Mouse (Mus musculus) CH12.LX (cell line): ENCODE results near the gene Zfp119a. TPM values are rescaled to one million over a fixed set of nuclear protein-coding genes. Genes with fewer than 3 reads are reported as not detected.

Source experiments
- DNase-seq: peaks from one replicate; pipeline ENCODE4 v3.0.0-alpha.2; 2013; ENCODE audit errors: extremely low read depth
- H3K27ac ChIP-seq: 2 replicates; pipeline ENCODE4 v1.5.1; 2012; ENCODE audit warnings: low read depth, mild to moderate bottlenecking, control low read depth, moderate library complexity; ENCODE audit not compliant: insufficient read depth
- H3K27me3 ChIP-seq: replicated peaks from 2 replicates; pipeline ENCODE3; 2012; ENCODE audit warnings: inconsistent platforms
- H3K36me3 ChIP-seq, 2 experiments: replicated peaks in 1 of 2; 2 replicates each; pipeline versions ENCODE3 to v1.6.1; 2012; ENCODE audit warnings: inconsistent platforms in 1 of 2, low read length in 1 of 2, mild to moderate bottlenecking in 1 of 2, mixed read lengths in 1 of 2, moderate library complexity in 1 of 2; ENCODE audit not compliant: control insufficient read depth in 1 of 2, insufficient read depth in 1 of 2
- H3K4me1 ChIP-seq, 2 experiments: 2 replicates each; pipeline ENCODE4 v1.6.1; 2012; ENCODE audit warnings: inconsistent platforms in 1 of 2, moderate library complexity in 1 of 2; ENCODE audit not compliant: insufficient read depth in 2 of 2, control insufficient read depth in 1 of 2
- H3K4me2 ChIP-seq: 2 replicates; pipeline ENCODE4 v1.6.1; 2012; ENCODE audit warnings: low read depth, mild to moderate bottlenecking, control low read depth; ENCODE audit not compliant: poor library complexity, insufficient read depth, severe bottlenecking
- H3K4me3 ChIP-seq, 3 experiments: fragments of 150-350 bp in 1 of 3; sonication (generic) in 1 of 3; replicated peaks in 1 of 3; 2 replicates each; pipeline versions ENCODE3 to v1.5.1; 2011 to 2012; ENCODE audit warnings: low read depth in 2 of 3, low read length in 2 of 3, mild to moderate bottlenecking in 2 of 3, moderate library complexity in 2 of 3, control low read depth in 1 of 3, improper control_type of control experiment in 1 of 3, inconsistent platforms in 1 of 3, mixed read lengths in 1 of 3; ENCODE audit not compliant: poor library complexity in 1 of 3
- H3K79me2 ChIP-seq: replicated peaks from 2 replicates; pipeline ENCODE4 v1.6.1; 2012; ENCODE audit warnings: mild to moderate bottlenecking, moderate library complexity; ENCODE audit not compliant: control insufficient read depth, poor library complexity, insufficient read depth, severe bottlenecking; ENCODE audit errors: extremely low read depth
- H3K9ac ChIP-seq: 2 replicates; pipeline ENCODE4 v1.6.1; 2012; ENCODE audit warnings: low read depth, mild to moderate bottlenecking, control low read depth, moderate library complexity; ENCODE audit not compliant: insufficient read depth
- H3K9me3 ChIP-seq: replicated peaks from 2 replicates; pipeline ENCODE3; 2012; ENCODE audit warnings: low read length, inconsistent platforms, mixed read lengths
- BHLHE40 ChIP-seq: IDR thresholded peaks from 2 replicates; pipeline ENCODE4 v1.6.1; 2011; ENCODE audit warnings: mild to moderate bottlenecking, low read depth, low read length, improper control_type of control experiment
- CHD1 ChIP-seq: IDR thresholded peaks from 2 replicates; pipeline ENCODE4 v1.6.1; 2012; ENCODE audit warnings: low read depth, low read length, improper control_type of control experiment, inconsistent platforms
- E2F4 ChIP-seq: IDR thresholded peaks from 2 replicates; pipeline ENCODE4 v1.6.1; 2011; ENCODE audit warnings: low read depth, low read length, improper control_type of control experiment; ENCODE audit not compliant: insufficient replicate concordance
- ETS1 ChIP-seq: conservative IDR thresholded peaks from 2 replicates; pipeline ENCODE4 v1.6.1; 2012; ENCODE audit warnings: low read depth, mild to moderate bottlenecking, inconsistent platforms, low read length, improper control_type of control experiment, moderate library complexity
- JUN ChIP-seq: IDR thresholded peaks from 2 replicates; pipeline ENCODE4 v1.6.1; 2011; ENCODE audit warnings: low read depth, mild to moderate bottlenecking, low read length, improper control_type of control experiment, moderate library complexity; ENCODE audit not compliant: insufficient read depth
- JUND ChIP-seq: conservative IDR thresholded peaks from 2 replicates; pipeline ENCODE4 v1.6.1; 2011; ENCODE audit warnings: low read depth, low read length, improper control_type of control experiment
- MAZ ChIP-seq: IDR thresholded peaks from 2 replicates; pipeline ENCODE4 v1.6.1; 2012; ENCODE audit warnings: low read depth, mild to moderate bottlenecking, inconsistent platforms, low read length, improper control_type of control experiment, moderate library complexity
- NELFE ChIP-seq: IDR thresholded peaks from 2 replicates; pipeline ENCODE4 v1.6.1; 2011; ENCODE audit warnings: low read depth, low read length, improper control_type of control experiment
- NRF1 ChIP-seq: IDR thresholded peaks from 2 replicates; pipeline ENCODE4 v1.6.1; 2014; ENCODE audit warnings: low read depth, mild to moderate bottlenecking, inconsistent platforms, low read length, improper control_type of control experiment, moderate library complexity
- POLR2AphosphoS2 ChIP-seq: IDR thresholded peaks from 2 replicates; pipeline ENCODE4 v1.6.1; 2011; ENCODE audit warnings: low read depth, low read length, improper control_type of control experiment
- RCOR1 ChIP-seq: conservative IDR thresholded peaks from 2 replicates; pipeline ENCODE4 v1.6.1; 2012; ENCODE audit warnings: low read depth, mild to moderate bottlenecking, inconsistent platforms, low read length, improper control_type of control experiment
- SMC3 ChIP-seq: IDR thresholded peaks from 2 replicates; pipeline ENCODE4 v1.6.1; 2011; ENCODE audit warnings: low read depth, low read length, improper control_type of control experiment
- UBTF ChIP-seq: IDR thresholded peaks from 2 replicates; pipeline ENCODE4 v1.6.1; 2012; ENCODE audit warnings: low read depth, mild to moderate bottlenecking, inconsistent platforms, low read length, improper control_type of control experiment, moderate library complexity
- USF1 ChIP-seq: IDR thresholded peaks from 2 replicates; pipeline ENCODE4 v1.6.1; 2014; ENCODE audit warnings: low read depth, mild to moderate bottlenecking, inconsistent platforms, low read length, improper control_type of control experiment
- ZNF384 ChIP-seq: IDR thresholded peaks from 2 replicates; pipeline ENCODE4 v1.6.1; 2012; ENCODE audit warnings: low read depth, low read length, improper control_type of control experiment, inconsistent platforms
- dilution Hi-C: fragments of 300-500 bp; cut with MboI; formaldehyde crosslinking; loops from 2 replicates; pipeline ENCODE4 v1.14.3; 2020; ENCODE audit warnings: low sequenced_read_pairs; ENCODE audit not compliant: extremely low pct_unique_long_range_greater_than_20kb, extremely low pct_ligation_motif_present
- in situ Hi-C: fragments of 300-500 bp; cut with MboI; formaldehyde crosslinking; loops from 3 replicates; pipeline ENCODE4 v1.14.3; 2019; ENCODE audit warnings: low sequenced_read_pairs, low pct_ligation_motif_present, low pct_unique_long_range_greater_than_20kb, mixed read lengths
- polyA plus RNA-seq: library from polyadenylated mRNA; unstranded; fragments of >175 nt; gene quantifications from 2 replicates; pipeline ENCODE4 v1.2.1, GENCODE M21; 2012; ENCODE audit warnings: low read depth; ENCODE audit not compliant: insufficient read length
- total RNA-seq, 2 experiments: library from RNA; depleted of rRNA; stranded (reverse); fragments of 300-350 nt in 1 of 2; fragments of >200 nt in 1 of 2; gene quantifications; 2 replicates each; pipeline ENCODE4 v1.2.3; 2012 to 2014

Zfp119a gene
- total and polyA plus RNA-seq, 3 experiments: 3.7 to 8.3 (median 3.7) TPM

DNA sequence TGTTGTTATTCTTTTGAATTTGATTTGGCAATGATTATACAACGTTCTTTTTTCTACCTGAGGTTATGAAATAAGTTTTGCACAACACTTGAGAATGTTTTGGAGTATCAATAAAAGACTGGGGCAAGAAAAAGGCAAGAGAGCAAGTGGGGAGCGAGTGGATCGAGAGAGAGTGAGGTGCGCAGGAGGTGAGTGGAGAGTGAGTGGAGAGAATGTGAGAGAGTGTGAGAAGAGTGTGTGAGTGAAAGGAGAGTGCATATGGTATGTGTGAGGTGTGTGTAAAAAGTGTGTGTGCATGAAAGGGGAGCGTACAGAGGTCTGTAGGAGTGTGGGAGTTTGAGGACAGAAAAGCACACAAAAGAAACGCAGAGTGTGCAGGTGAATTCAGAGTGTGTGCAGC, 25.4 kb upstream of the Zfp119a start:
- H3K27ac ChIP-seq: no peak overlapping the region
- no peak overlapping the region for H3K4me2 ChIP-seq

DNA sequence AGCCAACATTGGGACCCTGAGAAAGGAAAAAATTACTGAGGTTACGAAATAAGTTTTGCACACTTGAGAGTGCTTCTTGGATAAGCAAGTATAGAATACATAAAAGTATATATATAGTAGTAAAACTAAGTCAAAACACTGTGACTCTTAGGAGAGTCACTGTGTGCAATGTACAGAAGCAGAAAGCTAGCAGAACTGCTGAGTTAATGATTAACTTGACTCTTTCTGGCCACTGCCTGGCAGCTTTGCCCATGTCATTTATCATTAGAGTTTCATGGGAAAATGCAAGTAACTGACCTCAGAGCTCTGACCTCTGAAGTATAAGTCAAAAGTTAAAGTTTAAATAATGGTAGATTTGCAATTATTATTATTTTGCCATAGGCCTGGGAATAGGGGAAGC, 25.0 kb upstream of the Zfp119a start:
- H3K4me1 ChIP-seq: no peaks in the 10 kb centered on the region
- H3K36me3 ChIP-seq: no peaks in the 10 kb centered on the region
- no peak for DNase-seq
- in situ Hi-C loops (no loop called here), dilution Hi-C loops (no loop called here)
- TF ChIP-seq ZNF384 (no peak), POLR2AphosphoS2 (no peak), CHD1 (no peak), JUND (no peak), MAZ (no peak), USF1 (no peak), NRF1 (no peak)
- H3K9ac ChIP-seq: no peak overlapping the region
- H3K27me3 ChIP-seq: no peaks in the 10 kb centered on the region
- no peaks in the 10 kb centered on the region for H3K9me3 ChIP-seq
- H3K4me3 ChIP-seq: no peak overlapping the region
- H3K27ac ChIP-seq: no peak overlapping the region
- no peaks in the 10 kb centered on the region for H3K79me2 ChIP-seq
- H3K4me2 ChIP-seq: no peak overlapping the region

More for the DNA sequence above, 25.4 kb upstream of the Zfp119a start:
- H3K36me3 ChIP-seq: no peaks in the 10 kb centered on the region
- in situ Hi-C loops: no loop called here
- H3K79me2 ChIP-seq: no peaks in the 10 kb centered on the region
- DNase-seq: no peak
- no peaks in the 10 kb centered on the region for H3K9me3 ChIP-seq
- no peak overlapping the region for H3K9ac ChIP-seq
- dilution Hi-C loops: no loop called here
- H3K4me1 ChIP-seq: no peaks in the 10 kb centered on the region
- TF ChIP-seq JUN (no peak), SMC3 (no peak), UBTF (no peak), RCOR1 (no peak), JUND (no peak)
- H3K27me3 ChIP-seq: no peaks in the 10 kb centered on the region
- no peak overlapping the region for H3K4me3 ChIP-seq

DNA sequence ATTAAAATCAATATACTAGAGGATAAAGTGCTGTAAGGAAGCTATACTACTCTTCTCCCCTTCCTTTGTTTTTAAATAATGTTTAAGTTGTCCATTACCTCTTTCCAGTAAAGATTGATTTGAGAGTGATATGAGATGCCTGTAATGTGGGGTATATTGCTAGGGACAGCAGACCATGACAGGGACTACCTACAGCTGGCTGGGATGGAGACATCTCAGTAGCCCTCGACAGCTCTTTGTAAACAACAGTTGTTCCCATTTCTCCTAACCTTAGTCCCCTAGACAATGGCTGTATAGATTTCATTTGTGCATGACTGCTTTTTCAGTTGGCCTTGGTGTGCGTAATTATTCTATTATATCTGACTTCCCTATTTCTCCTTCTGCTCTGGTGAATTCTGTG, 24.4 kb upstream of the Zfp119a start:
- Histone ChIP-seq H3K4me3 (no peak overlapping the region), H3K79me2 (no peaks in the 10 kb centered on the region), H3K4me1 (no peaks in the 10 kb centered on the region), H3K9ac (no peak overlapping the region), H3K36me3 (peaks cover 0 to 3% of the 10 kb centered on the region in 2 experiments), H3K27me3 (no peaks in the 10 kb centered on the region), H3K9me3 (peaks cover under 1% of the 10 kb centered on the region), H3K4me2 (no peak overlapping the region), H3K27ac (no peak overlapping the region)
- TF ChIP-seq UBTF (no peak), BHLHE40 (no peak), NELFE (no peak), ETS1 (no peak), JUN (no peak), E2F4 (no peak)
- no peak for DNase-seq
- dilution Hi-C loops (no loop called here), in situ Hi-C loops (no loop called here)
